Mouse (Mus musculus) cerebellum, adult 11-12 months (tissue): ENCODE data around the gene Creld1.

Source experiments
- DNase-seq: peaks from one replicate; pipeline ENCODE4 v3.0.0; 2022

Creld1 gene

DNA sequence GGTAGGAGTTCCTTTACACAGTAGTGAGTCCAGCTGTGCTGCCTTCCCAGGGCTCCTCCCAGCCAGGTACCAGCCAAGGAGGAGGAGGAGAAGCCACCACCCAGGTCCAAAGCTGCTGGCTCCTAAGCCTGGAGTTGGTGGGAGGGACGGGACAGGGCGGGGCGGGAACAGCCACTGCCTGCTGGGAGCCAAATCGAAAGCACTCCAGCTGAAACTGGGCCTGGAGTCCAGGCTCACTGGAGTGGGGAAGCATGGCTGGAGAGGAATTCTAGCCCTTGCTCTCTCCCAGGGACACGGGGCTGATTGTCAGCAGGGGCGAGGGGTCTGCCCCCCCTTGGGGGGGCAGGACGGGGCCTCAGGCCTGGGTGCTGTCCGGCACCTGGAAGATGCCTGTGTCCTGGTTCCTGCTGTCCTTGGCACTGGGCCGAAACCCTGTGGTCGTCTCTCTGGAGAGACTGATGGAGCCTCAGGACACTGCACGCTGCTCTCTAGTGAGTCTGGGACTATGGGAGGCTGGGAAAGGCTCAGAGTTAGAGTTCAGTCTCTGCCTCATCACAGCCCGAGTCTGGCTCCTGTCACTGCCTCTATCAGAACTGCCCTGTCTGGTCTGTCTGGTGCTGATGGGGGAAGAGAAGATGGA, 11.7 kb upstream of the Creld1 start, which contains the start of gene Il17rc:
TSS of gene Il17rc (plus strand) at position 131 of the 640 bp plus-strand sequence.
- DNase-seq = peak; percentile 43

DNA sequence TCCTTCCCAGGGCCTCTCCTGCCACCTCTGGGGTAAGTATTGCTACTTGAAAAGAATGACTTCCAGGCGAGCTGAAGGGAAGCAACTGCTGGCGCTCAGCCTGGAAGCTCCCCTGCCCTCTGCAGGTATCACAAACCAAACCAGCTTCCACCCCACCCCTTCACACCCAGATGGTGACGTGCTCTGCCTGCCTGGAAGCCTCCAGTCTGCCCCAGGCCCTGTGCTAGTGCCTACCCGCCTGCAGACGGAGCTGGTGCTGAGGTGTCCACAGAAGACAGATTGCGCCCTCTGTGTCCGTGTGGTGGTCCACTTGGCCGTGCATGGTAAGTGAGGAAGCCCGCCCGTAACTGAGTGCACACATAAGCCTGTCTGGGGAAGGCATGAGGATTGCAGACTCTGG, 11.0 kb upstream of the Creld1 start:
- DNase-seq = no peak

DNA sequence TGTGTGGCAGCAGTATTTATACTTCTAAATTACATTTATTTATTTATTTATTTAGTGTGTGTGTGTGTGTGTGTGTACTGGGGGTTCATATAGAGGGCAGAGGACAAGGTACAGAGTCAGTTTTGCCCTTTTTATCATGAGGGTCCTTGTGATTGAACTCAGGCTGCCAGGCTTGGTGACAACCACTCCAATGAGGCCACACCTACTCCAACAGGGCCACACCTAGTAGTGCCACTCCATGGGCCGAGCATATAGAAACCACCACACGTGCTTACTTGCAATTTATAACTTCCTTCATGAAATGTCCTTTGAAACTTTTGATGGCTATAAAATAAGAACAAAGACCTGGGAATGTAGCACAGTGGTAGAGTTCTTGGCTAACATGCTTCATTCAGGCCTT, 9.9 kb upstream of the Creld1 start:
- DNase-seq = no peak

DNA sequence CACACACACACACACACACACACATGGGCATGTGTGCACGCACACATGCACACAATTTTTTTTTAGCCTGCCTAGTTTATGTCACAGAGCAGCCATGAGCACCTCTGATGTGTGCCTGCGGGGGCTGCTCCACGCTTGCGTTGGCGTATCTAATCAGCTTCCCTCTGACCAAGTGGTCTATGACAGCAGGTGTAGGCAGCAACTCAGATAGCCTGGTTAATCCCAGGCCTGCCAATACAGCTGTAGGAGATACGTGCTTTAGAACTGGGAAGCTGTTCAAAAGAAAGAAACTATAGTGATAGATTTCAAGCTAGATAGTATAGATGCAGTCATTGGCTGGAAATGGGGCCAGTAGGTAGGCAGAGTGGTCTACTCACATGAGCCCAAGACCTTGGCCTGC, 9.4 kb upstream of the Creld1 start:
- no peak for DNase-seq

DNA sequence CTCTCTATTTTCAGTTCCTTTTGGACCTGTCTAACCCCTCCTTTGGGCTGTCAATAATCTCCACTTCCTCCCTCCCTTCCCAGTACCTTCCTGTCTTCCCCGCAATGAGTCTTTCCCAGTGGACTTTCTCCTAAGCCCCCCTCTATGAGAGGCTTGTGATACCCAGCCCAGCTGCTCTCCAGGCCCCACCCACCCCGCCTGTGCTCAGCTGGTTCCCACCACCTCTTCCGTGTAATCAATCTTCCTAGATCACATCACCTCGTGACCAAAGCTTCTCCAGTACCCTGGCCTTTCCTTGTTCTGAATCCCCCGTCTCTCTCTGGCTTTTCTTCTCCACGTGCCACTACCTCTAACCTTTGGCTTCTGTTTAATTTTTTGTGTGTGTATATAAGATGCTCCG, 5.7 kb upstream of the Creld1 start:
- no peak for DNase-seq

DNA sequence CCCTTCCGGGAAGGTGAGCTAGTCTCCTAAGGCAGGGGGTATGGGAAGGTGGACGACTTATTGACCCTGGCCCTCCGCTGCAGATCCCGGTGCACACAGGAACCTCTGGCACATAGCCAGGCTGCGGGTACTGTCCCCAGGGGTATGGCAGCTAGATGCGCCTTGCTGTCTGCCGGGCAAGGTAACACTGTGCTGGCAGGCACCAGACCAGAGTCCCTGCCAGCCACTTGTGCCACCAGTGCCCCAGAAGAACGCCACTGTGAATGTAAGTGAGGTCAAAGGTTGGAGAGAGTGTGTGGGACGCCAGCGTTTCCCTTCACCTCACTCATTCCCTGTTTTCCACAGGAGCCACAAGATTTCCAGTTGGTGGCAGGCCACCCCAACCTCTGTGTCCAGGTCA, 4.2 kb upstream of the Creld1 start:
- DNase-seq = peak; percentile 23

DNA sequence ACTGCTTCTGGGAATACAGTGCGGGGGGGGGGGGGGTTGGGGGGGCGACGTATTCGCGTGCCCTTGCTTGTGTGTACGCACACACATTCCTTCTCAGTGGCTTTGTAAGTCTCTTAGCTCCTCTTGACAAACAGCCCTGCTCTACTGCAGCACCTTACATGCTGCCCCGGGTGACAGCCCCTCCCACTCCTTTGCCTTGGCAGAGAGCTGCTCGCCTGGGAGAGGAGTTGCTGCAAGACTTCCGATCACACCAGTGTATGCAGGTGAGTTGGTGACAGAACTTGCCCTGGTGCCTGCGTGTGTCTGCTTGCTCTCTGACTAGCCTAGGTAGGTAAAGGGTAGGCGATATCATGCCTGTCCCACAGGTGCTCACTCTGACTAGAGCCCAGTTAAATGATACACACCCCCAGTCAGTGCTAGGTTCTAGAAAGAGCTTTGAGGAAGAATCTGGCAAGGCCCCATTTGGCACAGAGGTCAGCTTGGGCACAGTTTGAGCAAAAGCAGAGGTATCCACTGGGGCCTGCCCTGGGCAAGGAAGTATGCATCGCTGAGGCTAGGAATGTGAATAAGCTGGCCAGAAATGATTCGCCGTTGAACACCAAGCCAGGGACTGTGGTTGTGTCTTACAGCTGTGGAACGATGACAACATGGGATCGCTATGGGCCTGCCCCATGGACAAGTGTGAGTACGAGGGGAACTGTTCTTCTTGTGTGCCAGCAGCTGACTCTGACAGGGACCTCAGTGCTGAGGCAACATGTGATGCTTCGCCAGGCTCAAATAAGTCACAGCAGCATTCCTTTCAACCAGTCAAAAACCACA, 2.3 kb upstream of the Creld1 start:
- DNase-seq = no peak

DNA sequence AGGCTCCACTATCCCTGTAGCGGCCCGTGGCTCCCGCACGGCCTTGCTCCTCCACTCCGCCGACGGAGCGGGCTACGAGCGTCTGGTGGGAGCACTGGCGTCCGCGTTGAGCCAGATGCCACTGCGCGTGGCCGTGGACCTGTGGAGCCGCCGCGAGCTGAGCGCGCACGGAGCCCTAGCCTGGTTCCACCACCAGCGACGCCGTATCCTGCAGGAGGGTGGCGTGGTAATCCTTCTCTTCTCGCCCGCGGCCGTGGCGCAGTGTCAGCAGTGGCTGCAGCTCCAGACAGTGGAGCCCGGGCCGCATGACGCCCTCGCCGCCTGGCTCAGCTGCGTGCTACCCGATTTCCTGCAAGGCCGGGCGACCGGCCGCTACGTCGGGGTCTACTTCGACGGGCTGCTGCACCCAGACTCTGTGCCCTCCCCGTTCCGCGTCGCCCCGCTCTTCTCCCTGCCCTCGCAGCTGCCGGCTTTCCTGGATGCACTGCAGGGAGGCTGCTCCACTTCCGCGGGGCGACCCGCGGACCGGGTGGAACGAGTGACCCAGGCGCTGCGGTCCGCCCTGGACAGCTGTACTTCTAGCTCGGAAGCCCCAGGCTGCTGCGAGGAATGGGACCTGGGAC, 509 bp upstream of the Creld1 start:
- peak; percentile 70 for DNase-seq

DNA sequence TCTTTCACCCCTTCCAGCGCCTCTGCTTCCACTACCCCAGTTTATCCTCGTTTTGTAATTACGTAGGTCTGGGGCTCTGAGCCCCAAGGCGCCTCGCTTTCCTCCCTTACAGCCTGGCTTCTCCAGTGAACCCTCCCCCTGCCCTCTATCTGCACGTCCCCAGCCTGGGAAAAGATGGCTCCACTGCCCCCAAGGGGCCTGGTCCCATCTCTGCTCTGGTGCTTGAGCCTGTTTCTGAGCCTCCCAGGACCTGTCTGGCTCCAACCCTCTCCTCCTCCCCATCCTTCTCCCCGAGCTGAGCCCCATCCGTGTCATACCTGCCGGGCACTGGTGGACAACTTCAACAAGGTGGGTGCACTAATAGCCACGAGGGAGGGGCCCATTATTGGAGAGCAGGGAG, 632 bp downstream of the Creld1 start:
- DNase-seq = peak; percentile 72

DNA sequence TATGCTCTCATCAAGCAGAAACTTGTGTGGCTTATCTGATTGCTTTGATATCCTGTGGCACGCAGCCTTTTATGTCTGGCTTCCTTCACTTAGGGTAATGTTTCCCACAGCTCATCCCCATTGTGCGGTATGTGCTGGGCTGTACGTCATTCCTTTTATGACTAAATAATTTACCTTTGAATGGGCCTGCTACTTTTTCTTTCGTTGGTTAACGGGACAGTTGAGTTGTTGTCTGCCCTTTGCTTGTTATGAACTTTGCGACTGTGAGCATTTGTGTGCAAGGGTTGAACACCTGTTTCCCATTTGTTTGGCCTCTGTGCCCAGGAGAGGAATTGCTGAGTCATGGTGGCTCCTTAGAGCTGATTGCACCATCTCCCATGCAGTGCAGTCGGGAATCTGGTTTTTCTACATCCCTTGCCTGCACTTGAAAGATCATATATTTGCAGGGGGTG, 4.1 kb downstream of the Creld1 start:
- no peak for DNase-seq

DNA sequence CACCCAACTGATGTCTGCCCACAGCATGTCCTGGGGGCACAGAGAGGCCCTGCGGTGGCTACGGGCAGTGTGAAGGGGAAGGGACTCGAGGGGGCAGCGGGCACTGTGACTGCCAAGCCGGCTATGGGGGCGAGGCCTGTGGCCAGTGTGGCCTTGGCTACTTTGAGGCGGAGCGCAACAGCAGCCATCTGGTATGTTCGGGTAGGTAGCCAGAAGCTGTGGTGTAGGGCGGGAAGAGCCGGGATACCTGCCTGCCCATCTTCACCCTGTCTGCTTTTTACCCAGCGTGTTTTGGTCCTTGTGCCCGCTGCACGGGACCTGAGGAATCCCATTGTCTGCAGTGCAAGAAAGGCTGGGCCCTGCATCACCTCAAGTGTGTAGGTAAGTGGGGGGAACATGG, 6.3 kb downstream of the Creld1 start:
- peak; percentile 51 for DNase-seq

DNA sequence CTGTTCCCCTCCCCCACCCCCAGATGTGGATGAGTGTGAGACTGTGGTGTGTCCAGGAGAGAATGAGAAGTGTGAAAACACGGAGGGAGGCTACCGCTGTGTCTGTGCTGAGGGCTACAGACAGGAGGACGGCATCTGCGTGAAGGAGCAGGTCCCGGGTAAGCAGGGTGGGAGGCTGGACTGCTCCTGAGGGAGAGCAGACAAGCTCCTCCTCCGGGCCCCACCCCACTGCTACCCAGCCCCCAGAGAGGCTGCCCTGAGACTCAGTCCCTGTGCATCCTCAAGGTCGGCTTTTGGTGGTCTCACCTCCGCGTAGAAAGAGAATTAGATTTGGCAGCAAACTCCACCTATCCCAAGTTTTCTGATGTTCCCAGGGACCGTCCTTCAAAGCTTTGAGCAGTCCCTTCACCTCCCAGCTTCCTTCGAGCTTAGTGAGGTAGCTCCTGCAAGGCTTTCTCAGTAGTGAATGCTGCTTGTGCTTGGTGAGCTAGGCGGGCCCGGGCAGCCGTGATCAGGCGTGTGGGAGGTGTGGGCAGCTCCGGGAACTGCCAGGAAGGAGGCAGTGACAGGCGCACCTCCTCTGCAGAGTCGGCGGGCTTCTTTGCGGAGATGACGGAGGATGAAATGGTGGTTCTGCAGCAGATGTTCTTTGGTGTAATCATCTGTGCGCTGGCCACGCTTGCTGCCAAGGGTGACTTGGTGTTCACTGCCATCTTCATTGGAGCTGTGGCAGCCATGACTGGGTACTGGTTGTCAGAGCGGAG, 9.2 kb downstream of the Creld1 start:
- DNase-seq = peak; percentile 25

DNA sequence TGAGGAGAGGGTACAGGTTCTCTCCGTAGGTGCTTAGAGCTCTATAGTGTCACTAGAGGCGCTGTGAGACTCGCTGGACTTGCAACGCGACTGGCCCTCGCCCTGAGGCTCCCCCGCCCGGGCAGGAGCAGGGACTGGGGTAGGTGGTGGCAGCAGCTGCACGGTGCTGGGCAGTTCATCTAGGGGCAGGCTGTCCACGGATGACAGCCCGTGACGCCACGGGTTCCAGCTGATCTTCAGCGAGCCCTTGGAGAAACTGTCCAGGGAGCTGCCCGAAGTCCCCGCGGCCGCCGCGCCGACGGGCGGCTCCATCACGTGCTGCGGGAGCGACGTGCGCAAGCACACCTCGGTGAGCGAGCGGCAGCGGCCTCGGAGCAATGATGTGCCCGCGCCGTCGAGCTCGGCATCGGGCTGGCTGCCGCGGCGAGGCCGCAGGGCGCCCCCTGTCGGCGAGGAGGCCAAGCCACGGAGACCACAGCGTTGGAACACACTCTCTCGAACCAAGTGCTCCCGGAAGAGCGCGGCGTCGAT, 11.2 kb downstream of the Creld1 start:
- DNase-seq = peak; percentile 56

DNA sequence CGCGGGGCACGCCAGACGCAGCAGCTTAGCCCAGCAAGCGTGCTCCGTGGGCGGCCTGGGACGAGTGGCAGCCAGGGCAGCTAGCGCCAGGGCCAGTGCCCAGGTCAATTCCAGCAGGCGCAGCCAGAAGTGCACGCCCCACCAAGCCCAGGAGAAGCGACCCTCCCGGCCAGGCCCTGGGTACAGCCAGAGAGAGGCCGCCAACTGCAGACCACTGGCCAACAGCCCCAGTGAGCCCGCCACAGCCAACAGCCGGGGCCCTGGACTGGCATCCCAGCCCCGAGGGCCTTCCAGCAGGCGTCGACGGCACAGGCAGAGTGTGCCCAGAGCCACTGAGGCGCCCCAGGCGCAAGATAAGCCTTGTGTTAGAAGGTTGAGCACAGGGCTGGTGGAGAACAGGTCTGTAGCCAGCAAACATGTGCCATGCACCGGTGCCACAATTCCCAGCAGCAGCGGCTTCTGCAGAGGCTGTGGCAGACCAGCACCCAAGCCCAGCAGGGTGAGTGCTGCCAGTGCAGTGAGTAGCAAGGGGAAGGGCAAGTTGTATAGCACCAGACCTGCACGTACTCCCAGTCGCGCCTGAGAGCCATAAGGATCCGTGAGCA, 12.1 kb downstream of the Creld1 start:
- DNase-seq = no peak

DNA sequence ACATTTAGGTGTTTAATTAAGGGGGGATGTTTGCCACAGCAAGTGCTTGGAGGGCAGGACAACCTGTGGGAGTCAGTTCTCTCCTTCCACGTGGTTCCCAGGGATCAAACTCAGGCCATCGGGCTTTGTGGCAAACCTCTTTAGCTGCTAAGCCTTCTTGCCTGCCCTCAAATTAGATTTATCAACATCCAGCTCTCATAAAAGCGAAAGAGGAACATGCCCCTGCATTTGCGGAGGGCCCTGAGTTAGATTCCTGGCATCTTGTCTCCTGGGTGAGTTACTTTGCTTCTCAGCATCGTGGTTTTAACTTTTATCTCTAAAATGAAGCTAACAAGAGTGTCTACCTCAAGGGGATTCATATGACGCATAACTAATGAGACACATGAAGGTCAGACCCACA, 16.2 kb downstream of the Creld1 start:
- no peak for DNase-seq

DNA sequence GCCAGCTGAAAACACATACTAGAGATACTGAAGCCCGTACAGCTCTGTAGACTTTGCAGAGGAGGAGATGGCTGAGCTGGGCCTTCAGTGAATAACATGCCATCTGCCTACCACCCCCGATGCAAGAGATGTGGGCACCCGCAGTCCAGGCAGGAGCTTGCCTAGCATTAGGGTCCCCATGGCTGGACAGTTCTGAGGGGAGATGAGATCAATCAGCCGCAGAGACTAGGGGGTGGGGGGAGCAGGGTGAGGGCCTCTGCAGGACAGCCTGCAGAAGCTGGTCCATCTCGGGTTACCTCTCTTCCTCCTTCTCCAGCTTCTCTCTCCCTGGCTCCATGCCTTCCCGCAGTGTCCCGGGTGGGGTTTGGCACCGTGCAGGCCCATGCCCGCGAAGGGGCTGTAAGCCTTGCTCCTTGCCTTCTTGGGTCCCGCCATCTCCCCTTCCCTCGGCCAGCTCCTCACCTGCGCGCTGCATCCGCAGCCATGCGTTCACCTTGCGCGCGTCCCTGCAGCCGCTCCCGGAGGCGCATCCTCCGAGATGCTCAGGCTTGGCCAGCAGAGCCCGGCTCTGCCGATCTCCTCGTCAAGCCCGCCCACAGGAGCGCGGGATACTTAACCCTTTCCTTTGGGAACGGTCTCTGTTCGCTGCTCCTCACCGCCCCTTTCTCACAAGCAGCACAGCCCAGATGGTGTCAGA, 18.4 kb downstream of the Creld1 start, which contains the start of gene Prrt3:
TSS of gene Prrt3 (minus strand) at position 544 of the 697 bp plus-strand sequence.
- peak; percentile 85 for DNase-seq

DNA sequence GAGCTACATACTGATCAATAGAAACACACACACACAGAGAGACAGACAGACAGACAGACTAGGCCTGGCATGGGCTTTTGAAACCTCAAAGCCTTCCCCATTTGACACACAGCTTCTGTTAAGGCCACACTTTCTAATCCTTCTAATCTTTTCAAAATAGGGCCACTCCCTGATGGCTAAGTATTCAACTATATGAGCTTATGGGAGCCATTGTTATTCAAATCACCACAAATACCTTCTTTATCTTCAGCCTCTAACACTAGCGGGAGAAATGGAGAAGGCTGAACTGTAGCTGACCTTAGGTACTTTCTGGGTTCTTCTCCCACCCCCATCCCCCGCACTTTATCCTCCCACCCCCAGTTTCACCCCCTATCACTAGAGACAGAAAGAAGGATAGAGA, 19.7 kb downstream of the Creld1 start:
- DNase-seq = no peak

DNA sequence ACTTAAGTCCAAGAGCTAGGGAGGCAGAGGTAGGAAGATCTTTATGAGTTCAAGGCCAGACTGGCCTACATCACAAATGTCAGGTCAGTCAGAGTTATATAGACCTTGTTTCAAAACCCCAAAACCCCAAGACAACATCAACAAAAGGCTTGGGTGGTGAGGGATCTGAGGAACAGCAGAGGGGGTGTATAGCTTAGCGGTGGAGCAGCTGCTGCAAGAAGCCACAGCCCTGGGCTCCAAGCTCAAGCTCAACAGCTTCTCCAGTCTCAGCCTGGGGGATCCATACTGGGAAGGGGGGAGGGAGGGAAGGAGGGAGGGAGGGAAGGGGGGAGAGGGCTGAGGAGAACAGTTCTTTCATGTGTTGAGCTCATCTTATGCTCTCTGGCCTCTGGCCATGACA, 22.6 kb downstream of the Creld1 start:
- no peak for DNase-seq

DNA sequence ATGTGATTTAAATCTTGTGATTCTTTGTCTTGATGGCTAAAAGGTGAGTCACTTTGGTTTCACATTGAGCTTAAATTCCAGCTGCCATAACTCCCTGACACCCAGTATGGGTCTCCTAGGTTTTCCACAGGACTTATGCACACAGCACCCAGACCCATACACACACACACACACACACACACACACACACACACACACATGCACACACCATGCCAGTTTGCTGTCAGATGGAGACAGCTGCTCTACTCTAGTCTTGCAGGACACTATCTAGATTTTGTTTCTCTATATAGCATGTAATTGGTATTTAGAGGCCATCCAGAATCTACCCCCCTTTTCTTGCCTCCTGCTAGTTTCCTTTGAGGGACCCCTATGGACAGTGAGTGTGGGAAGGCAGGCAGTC, 24.0 kb downstream of the Creld1 start:
- no peak for DNase-seq

DNA sequence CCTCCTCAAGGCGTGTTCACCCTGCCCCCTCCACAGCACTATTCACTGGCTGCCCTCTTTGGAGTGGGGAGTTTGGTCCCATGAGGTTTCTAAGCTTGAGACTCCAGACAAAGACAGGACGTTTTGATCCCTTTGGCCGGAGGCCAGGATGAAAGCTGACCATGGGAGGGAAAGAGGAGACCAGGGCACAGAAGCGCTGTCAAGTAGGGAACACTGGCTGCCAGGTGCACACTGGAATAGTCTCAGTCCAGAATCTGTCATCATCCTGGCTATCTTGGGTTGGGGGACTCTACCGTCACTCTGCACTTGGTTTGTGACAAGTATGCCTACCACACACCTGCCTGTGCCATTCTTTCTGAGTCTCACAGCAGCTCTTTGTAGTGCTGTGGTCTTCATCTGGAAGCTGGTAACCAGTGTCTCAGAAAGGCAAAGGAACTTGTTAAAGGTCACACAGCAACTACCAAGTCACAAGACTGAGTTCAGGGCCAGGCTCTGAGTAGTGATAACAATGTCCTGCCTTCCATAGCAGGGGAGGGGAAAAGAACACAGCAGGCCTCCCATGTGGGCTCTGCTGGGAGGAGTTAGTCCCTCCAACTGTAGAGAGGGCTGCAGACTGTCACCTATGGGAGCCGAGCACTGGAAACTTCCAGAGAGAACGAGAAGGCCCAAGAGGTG, 25.3 kb downstream of the Creld1 start:
- DNase-seq = peak; percentile 54

DNA sequence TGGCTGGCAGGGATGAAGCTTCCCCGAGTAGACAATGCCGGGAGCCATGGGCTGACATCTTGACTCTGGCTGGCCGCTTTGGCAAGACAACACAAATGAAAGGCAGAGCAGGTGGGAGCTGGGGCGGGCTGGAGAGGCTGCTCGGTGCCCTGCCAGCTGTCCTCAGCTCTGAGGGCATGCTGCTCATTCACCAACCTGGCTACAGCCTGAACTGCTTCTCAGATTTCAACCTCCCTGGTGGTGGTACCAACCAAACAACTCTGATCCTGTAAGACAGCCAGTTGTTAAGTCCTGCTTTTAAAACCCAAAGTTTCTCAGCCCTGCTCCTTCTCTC, 25.8 kb downstream of the Creld1 start:
- DNase-seq = peak; percentile 87
